Mouse (Mus musculus) splenic B cell, adult 2 months (primary cell): ENCODE measurements around the gene Prkg1.

ENCODE experiments used
- DNase-seq: peaks from one replicate; pipeline ENCODE4 v3.0.0-alpha.2; 2011; ENCODE audit warnings: low read depth, low spot score
- H3K27me3 ChIP-seq: 2 replicates; pipeline ENCODE4 v1.6.1; 2012; ENCODE audit warnings: mild to moderate bottlenecking, low read length, moderate library complexity, mixed read lengths; ENCODE audit not compliant: control insufficient read depth, poor library complexity, insufficient read depth, severe bottlenecking
- H3K36me3 ChIP-seq: 2 replicates; pipeline ENCODE4 v1.6.1; 2012; ENCODE audit warnings: mild to moderate bottlenecking, low read length, moderate library complexity, mixed read lengths; ENCODE audit not compliant: control insufficient read depth, poor library complexity, insufficient read depth, severe bottlenecking

Gene Prkg1

DNA sequence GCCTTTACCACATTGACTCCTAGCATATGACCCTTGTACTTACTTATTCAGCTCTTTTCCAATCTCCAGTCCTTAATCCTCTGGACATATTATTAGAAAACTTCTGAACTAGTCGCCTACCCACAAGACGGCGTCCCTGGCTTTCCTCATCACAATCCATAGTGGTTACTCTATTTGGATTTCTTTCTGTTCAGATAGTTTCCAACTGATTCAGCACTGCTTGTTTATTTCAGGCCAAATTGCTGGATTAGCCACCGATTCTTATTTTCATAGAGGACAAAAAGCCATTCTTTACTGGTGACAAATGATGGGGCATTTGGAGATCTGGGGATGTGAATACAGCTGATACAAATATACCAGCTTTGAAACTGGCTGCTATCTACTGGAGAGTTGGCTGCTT is 267.4 kb downstream of the Prkg1 start:
- DNase-seq, result no peak
- H3K27me3 ChIP-seq, result no peaks in the 10 kb centered on the region
- H3K36me3 ChIP-seq, result no peaks in the 10 kb centered on the region

DNA sequence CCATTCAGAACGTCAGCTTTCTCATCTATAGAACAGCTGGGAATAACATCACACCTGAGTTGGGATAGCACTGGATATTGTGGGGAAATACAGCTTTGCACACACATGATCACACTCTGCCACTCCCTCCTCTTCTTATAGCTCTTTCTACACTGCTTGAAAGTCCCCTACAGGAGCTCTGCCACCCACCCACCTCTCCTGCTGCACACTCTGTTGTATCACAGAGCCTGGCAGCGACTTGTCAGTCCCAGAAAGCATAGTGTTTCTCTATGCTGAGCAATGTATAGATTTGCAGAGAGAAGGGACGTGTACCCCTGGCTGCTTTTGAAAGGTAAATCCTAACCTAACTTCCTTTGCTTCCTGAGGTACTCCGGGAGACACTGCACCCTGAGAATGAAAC is 275.2 kb downstream of the Prkg1 start:
- no peak for DNase-seq
- Histone ChIP-seq H3K27me3 (no peaks in the 10 kb centered on the region; the same call in 1 of the 2 replicates), H3K36me3 (no peaks in the 10 kb centered on the region)

- no peak for DNase-seq
- no peaks in the 10 kb centered on the region for H3K36me3 ChIP-seq
Measured at GRCm38 (mm10) chr19:31471766-31472165, 293.1 kb downstream of the Prkg1 start.

DNA sequence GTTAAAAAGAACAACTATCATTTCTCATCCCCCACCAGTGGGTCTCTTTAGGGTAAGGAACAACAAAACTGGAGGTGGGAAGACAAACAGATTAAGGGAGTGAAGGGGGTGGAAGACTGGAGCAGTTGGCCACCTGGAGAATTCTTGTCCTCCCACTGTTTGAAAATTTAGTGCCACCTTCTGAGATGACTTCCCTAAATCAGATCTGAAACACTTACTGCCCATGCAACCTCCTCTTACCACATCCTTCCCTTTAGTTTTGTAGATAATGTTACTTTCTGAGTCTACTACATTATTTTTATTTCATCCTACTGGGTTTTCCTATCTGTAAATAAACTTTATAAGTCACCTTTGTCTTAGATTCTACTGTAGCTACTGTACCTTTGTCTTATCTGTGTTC is 304.6 kb downstream of the Prkg1 start:
- no peaks in the 10 kb centered on the region for H3K27me3 ChIP-seq
- DNase-seq, result no peak
- no peaks in the 10 kb centered on the region for H3K36me3 ChIP-seq

More at GRCm38 (mm10) chr19:31471766-31472165, 293.1 kb downstream of the Prkg1 start:
- H3K27me3 ChIP-seq, result no peaks in the 10 kb centered on the region

DNA sequence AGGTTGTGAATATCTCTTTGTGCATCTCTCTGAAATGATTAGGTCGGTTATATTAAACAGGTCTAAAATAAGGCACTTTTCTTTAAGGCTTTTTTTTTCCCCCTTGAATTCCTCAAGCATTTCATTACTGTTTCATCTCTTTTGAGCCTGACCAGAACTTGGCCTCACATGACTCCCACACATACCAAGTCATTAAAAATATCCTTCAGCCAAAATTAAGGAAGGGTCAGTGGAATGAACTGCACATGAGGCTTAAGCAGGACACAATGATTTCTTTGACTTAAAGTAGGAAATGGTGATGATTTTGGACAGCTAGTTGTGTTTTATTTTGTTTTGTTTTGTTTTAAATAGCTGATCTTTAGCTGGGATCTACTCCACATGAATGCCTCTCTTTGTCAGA is 320.7 kb downstream of the Prkg1 start:
- DNase-seq, result no peak
- Histone ChIP-seq H3K36me3 (no peaks in the 10 kb centered on the region), H3K27me3 (no peaks in the 10 kb centered on the region)

GRCm38 (mm10) chr19:31442311-31442710 is 322.5 kb downstream of the Prkg1 start:
- no peak for DNase-seq
- H3K27me3 ChIP-seq, result no peaks in the 10 kb centered on the region
- no peaks in the 10 kb centered on the region for H3K36me3 ChIP-seq

DNA sequence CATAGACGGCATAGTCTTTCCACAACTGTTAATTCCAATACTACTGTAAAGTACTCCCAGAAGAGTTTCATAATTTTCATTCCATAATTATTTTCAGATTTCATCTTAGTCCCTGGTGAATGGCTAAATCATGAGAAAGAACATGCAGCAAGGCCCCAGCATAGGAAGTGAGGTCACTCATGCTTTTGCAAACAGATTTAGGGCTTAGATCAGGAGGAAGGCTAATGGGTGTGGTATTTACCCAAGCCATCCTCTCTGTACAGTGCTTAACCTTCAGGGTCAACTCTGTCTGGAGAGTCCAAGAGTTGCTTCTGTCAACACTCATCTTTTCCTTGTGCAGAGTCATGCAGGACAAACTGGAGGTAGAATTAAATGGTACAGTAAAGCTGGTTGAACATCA is 331.4 kb downstream of the Prkg1 start:
- H3K27me3 ChIP-seq, result no peaks in the 10 kb centered on the region
- no peak for DNase-seq
- H3K36me3 ChIP-seq, result no peaks in the 10 kb centered on the region

DNA sequence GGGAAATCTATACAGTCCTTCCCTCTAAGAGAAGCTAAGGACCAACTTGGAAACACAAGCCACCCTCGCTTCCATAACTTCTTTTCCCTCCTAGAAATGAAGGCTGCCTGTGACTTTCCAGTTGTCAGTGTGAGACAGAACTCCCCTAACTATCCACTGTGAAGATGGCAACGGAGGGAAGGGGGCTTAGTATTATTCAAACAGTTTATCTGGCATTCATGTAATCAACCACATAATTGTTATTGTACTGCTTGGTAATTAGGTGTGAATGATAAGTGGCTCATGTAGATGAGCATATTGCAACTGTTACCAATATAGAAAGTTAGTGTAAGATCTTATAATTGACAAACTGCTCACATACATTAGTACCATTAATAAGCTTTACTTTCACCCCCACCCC is 333.4 kb downstream of the Prkg1 start:
- Histone ChIP-seq H3K36me3 (no peaks in the 10 kb centered on the region), H3K27me3 (no peaks in the 10 kb centered on the region)
- DNase-seq, result no peak

DNA sequence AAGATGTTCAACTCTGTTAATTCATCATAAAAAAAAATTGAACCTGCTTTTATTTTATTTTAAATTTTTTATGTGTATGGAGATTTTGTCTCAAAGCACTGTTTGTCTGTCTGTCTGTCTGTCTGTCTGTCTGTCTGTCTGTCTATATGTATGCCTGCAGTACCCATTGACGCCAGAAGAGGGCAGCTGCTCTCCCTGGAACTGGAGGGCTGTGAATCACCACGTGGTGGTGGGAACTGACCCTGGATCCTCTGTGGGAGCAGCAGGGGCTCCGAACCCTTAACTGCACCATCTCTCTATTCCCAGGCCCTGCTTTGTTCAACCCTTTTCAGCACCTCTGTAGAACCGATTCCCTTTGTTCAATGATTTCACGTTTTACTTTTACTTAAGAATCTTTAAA is 338.7 kb downstream of the Prkg1 start:
- DNase-seq, result peak; percentile 14
- no peaks in the 10 kb centered on the region for H3K36me3 ChIP-seq
- no peaks in the 10 kb centered on the region for H3K27me3 ChIP-seq

- H3K36me3 ChIP-seq, result no peaks in the 10 kb centered on the region
- no peak for DNase-seq
Measured at GRCm38 (mm10) chr19:31425199-31425598, 339.6 kb downstream of the Prkg1 start.

GRCm38 (mm10) chr19:31424319-31424718 is 340.5 kb downstream of the Prkg1 start:
- H3K27me3 ChIP-seq, result no peaks in the 10 kb centered on the region
- DNase-seq, result no peak
- H3K36me3 ChIP-seq, result no peaks in the 10 kb centered on the region

More at GRCm38 (mm10) chr19:31425199-31425598, 339.6 kb downstream of the Prkg1 start:
- H3K27me3 ChIP-seq, result no peaks in the 10 kb centered on the region

DNA sequence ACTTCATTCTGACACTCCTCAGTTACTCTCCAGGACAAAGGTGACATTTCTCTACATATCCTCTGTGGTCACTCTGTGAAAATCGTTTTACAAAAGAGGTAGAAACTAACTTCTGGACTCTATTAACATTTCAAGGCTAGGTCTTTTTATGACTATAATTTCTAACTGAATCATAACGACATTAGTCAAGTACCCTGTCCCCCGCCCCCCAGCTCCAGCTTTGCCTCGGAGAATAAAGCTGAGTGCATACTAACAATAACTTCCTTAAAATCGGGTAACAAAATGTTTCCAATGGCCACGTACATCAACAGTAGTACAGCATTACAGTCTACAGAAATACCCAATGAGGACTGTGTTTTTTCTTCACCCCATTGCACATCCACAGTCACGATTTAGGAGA is 351.3 kb downstream of the Prkg1 start:
- Histone ChIP-seq H3K36me3 (no peaks in the 10 kb centered on the region), H3K27me3 (no peaks in the 10 kb centered on the region)
- DNase-seq, result no peak

- DNase-seq, result no peak
Measured at GRCm38 (mm10) chr19:31396096-31396495, 368.7 kb downstream of the Prkg1 start.

DNA sequence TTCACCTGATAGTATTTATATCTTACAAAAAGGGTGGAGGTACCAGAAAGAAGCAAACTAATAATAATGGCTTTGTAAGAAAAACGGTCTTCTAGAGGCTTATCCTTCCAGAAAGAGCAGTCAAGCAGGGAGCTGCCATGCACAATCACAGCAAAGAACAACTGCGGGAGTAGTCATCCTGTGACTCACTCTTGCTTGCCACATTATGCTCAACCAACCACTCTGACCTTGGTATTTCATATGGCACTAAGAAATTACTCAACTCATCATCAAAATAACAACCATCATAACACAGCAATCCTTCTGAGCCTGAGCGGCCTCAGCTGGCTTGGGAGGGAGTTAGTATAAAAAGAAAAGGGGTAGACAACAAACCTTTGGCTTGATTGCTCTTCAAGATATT is 379.5 kb downstream of the Prkg1 start:
- DNase-seq, result no peak
- Histone ChIP-seq H3K36me3 (no peaks in the 10 kb centered on the region), H3K27me3 (no peaks in the 10 kb centered on the region)

More at GRCm38 (mm10) chr19:31396096-31396495, 368.7 kb downstream of the Prkg1 start:
- no peaks in the 10 kb centered on the region for H3K27me3 ChIP-seq
- no peaks in the 10 kb centered on the region for H3K36me3 ChIP-seq

GRCm38 (mm10) chr19:31383881-31384280 is 381.0 kb downstream of the Prkg1 start:
- no peaks in the 10 kb centered on the region for H3K27me3 ChIP-seq
- no peaks in the 10 kb centered on the region for H3K36me3 ChIP-seq
- DNase-seq, result no peak

DNA sequence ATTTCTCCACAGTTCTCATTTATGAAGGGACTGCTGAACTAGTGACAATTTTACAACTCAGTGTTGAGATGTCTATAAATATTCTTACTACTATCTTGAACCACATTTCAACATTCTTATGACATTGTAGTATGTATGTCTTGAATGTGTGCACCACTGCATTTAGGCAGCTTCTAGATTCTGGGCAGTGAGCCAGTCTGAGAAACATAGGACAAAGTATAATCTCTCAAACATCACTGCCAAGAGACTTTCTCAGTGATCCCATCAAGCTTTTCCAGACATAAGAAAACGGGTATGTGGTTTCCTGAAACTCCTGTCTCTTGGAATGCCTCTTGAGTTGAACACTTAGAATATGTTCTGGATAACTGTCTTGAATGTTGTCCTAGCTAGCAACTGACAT is 394.7 kb downstream of the Prkg1 start:
- no peak for DNase-seq
- no peaks in the 10 kb centered on the region for H3K27me3 ChIP-seq
- no peaks in the 10 kb centered on the region for H3K36me3 ChIP-seq
